11 mouse cellular contexts compared by ENCODE assay signal in the genomic region with DNA sequence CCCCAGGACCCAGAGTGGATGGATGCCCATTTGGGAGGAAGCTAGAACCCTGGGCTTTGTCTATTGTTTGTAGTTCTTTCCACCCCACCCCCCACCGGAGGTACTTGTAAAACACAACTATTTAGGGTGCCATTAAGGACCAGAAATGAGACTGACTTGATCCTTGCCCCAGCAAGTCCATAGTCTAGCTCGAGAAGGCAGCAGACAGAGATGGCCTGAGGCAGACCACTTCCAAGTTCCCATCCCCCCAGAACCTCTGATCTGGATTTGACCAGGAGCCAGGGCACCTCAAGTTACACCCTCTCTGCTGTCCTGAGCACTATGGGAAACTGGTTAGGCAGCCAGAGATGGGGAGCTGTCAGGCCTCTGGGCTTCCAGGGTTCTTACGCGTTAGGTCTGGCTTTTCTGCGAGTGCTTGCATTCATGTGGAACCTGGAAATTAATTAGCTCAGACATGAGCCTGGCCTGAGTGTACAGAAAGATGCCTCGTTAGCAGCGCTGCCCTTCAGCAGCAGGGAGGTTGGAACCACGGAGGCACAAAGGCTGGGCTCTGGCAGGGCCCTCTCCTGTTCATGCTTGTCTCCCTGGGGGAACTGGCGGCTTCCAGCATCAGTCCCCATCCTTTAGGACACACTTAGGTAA. TPM values are rescaled to one million over a fixed set of nuclear protein-coding genes. Genes with fewer than 3 reads are reported as not detected.
DNase-seq lines count a peak whose midpoint lies in the region; ATAC-seq and TF ChIP-seq lines count a peak whose summit lies in the region.
"Had no signal": no experiment of that assay in that cellular context is flagged by ENCODE, and none has a peak within 500 bp of the region (broad histone marks: within the 10 kb centered on the region; RNA-seq: fewer than 3 reads in every experiment).

No protein-coding gene starts in this region.

- H3K4me3 ChIP-seq in lung, embryonic 14.5 days (ENCODE audit: low read depth, low read length): no peak overlapping the region
- H3K4me3 ChIP-seq in embryonic facial prominence, embryonic 13.5 days: no peak overlapping the region
- no peak overlapping the region for H3K4me3 ChIP-seq in forebrain, embryonic 14.5 days (ENCODE audit: low read depth, low read length)
- no peak overlapping the region for H3K4me3 ChIP-seq in limb, embryonic 12.5 days (replicated peaks)
- H3K4me3 ChIP-seq: heart, embryonic 10.5 days; intestine, embryonic 15.5 days; liver, embryonic 13.5 days had no signal

- H3K4me2 ChIP-seq in lung, embryonic 14.5 days: no peak overlapping the region
- no peak overlapping the region for H3K4me2 ChIP-seq in embryonic facial prominence, embryonic 13.5 days
- H3K4me2 ChIP-seq in forebrain, embryonic 14.5 days (ENCODE audit: low read length): no peak overlapping the region
- no peak overlapping the region for H3K4me2 ChIP-seq in limb, embryonic 12.5 days
- H3K4me2 ChIP-seq: intestine, embryonic 15.5 days; liver, embryonic 13.5 days had no signal

- DNase-seq in lung, embryonic 14.5 days: peak; percentile 48
- DNase-seq in lung, postnatal 10 days: no peak
- DNase-seq in forebrain, embryonic 14.5 days (ENCODE audit: low spot score): peak; percentile 56
- DNase-seq in adrenal gland, adult 18-20 months (ENCODE audit: low spot score in 2 of 2): no peak
- DNase-seq in gastrocnemius, postnatal 4 days (ENCODE audit: low spot score in 2 of 2): no peak
- DNase-seq: cerebellum, adult 9-10 months; liver, embryonic 13.5 days had no signal

- TF ChIP-seq CTCF in lung, embryonic 14.5 days (IDR thresholded peaks at IDR 0.05; ENCODE audit: low read depth): no peak

- ATAC-seq in lung, embryonic 14.5 days (ENCODE audit: insufficient read depth): peak; percentile 45; the same call in 1 of the 2 replicates
- no peak for ATAC-seq in embryonic facial prominence, embryonic 13.5 days (ENCODE audit: insufficient number of reproducible peaks, insufficient read depth, low FRiP score, low TSS enrichment, low read depth)
- ATAC-seq in forebrain, embryonic 14.5 days: peak; percentile 48
- 0 out of 2 replicates have a peak, but pooled peaks have one; percentile 26 for ATAC-seq in limb, embryonic 12.5 days (ENCODE audit: insufficient number of reproducible peaks, insufficient read depth, low FRiP score, low TSS enrichment, low read depth)
- ATAC-seq: intestine, embryonic 15.5 days had no signal

- peak overlapping the region; percentile 33; the same call in 1 of the 2 replicates for H3K27ac ChIP-seq in lung, embryonic 14.5 days (ENCODE audit: low read depth)
- peak overlapping the region; percentile 1; the same call in 1 of the 2 replicates for H3K27ac ChIP-seq in embryonic facial prominence, embryonic 13.5 days
- H3K27ac ChIP-seq in forebrain, embryonic 14.5 days (ENCODE audit: low read depth, low read length): peak overlapping the region; percentile 35
- peak overlapping the region; percentile 64 for H3K27ac ChIP-seq in limb, embryonic 12.5 days
- H3K27ac ChIP-seq: heart, embryonic 10.5 days; intestine, embryonic 15.5 days; liver, embryonic 13.5 days had no signal

- WGBS in lung, embryonic 14.5 days: 50% methylated on average over 9 of the region's 9 CpGs
- 35% methylated on average over 9 of the region's 9 CpGs for WGBS in embryonic facial prominence, embryonic 13.5 days
- WGBS in forebrain, embryonic 14.5 days: 21% methylated on average over 9 of the region's 9 CpGs
- 37% methylated on average over 9 of the region's 9 CpGs for WGBS in limb, embryonic 12.5 days

- no peaks in the 10 kb centered on the region for H3K36me3 ChIP-seq in lung, embryonic 14.5 days (ENCODE audit: insufficient read depth)
- H3K36me3 ChIP-seq in embryonic facial prominence, embryonic 13.5 days: no peaks in the 10 kb centered on the region
- H3K36me3 ChIP-seq in forebrain, embryonic 14.5 days (ENCODE audit: control insufficient read depth, insufficient read depth, low read length): no peaks in the 10 kb centered on the region
- no peaks in the 10 kb centered on the region for H3K36me3 ChIP-seq in limb, embryonic 12.5 days
- H3K36me3 ChIP-seq: heart, embryonic 10.5 days; intestine, embryonic 15.5 days; liver, embryonic 13.5 days had no signal

- no peaks in the 10 kb centered on the region for H3K27me3 ChIP-seq in lung, embryonic 14.5 days (ENCODE audit: insufficient read depth, low read length)
- no peaks in the 10 kb centered on the region; the same call in 1 of the 2 replicates for H3K27me3 ChIP-seq in embryonic facial prominence, embryonic 13.5 days
- no peaks in the 10 kb centered on the region for H3K27me3 ChIP-seq in forebrain, embryonic 14.5 days (replicated peaks; ENCODE audit: control insufficient read depth, insufficient read depth, low read length)
- H3K27me3 ChIP-seq in limb, embryonic 12.5 days: no peaks in the 10 kb centered on the region
- H3K27me3 ChIP-seq: intestine, embryonic 15.5 days; liver, embryonic 13.5 days had no signal

- H3K9ac ChIP-seq in lung, embryonic 14.5 days: no peak overlapping the region
- H3K9ac ChIP-seq in embryonic facial prominence, embryonic 13.5 days: no peak overlapping the region
- H3K9ac ChIP-seq in forebrain, embryonic 14.5 days (ENCODE audit: low read length): no peak overlapping the region
- H3K9ac ChIP-seq in limb, embryonic 12.5 days (replicated peaks): no peak overlapping the region
- H3K9ac ChIP-seq: intestine, embryonic 15.5 days; liver, embryonic 13.5 days had no signal

- no peaks in the 10 kb centered on the region for H3K9me3 ChIP-seq in lung, embryonic 14.5 days (ENCODE audit: low read depth, low read length)
- H3K9me3 ChIP-seq in embryonic facial prominence, embryonic 13.5 days: no peaks in the 10 kb centered on the region
- no peaks in the 10 kb centered on the region for H3K9me3 ChIP-seq in forebrain, embryonic 14.5 days (replicated peaks; ENCODE audit: control insufficient read depth, low read length)
- H3K9me3 ChIP-seq in limb, embryonic 12.5 days: no peaks in the 10 kb centered on the region
- H3K9me3 ChIP-seq: heart, embryonic 10.5 days; intestine, embryonic 15.5 days; liver, embryonic 13.5 days had no signal

- peaks cover 11% of the 10 kb centered on the region for H3K4me1 ChIP-seq in lung, embryonic 14.5 days (ENCODE audit: insufficient read depth)
- peaks cover 25% of the 10 kb centered on the region for H3K4me1 ChIP-seq in embryonic facial prominence, embryonic 13.5 days
- peaks cover 13% of the 10 kb centered on the region for H3K4me1 ChIP-seq in forebrain, embryonic 14.5 days (ENCODE audit: control insufficient read depth, insufficient read depth, low read length)
- peaks cover 15% of the 10 kb centered on the region for H3K4me1 ChIP-seq in limb, embryonic 12.5 days (replicated peaks)
- H3K4me1 ChIP-seq: intestine, embryonic 15.5 days; liver, embryonic 13.5 days had no signal

RNA-seq across cellular contexts. Expression of a gene that starts 44.5 kb away (rescaled TPM):
- polyA plus RNA-seq in lung, embryonic 14.5 days (2014; fragmentation: Nextera tagmentation; extraction: Ambion mirVana): 8.9 and 10.6 TPM in 2 replicates
- 8.8 and 11.8 TPM in 2 replicates for polyA plus RNA-seq in embryonic facial prominence, embryonic 13.5 days (2015; fragmentation: Nextera tagmentation; extraction: Ambion mirVana)
- 16.4 and 20.4 TPM in 2 replicates for polyA plus RNA-seq in forebrain, embryonic 14.5 days (2014; fragmentation: Nextera tagmentation; extraction: Ambion mirVana)
- 5.6 and 6.7 TPM in 2 replicates for polyA plus RNA-seq in limb, embryonic 12.5 days (2016; fragmentation: Nextera tagmentation; extraction: Ambion mirVana)
- total RNA-seq in adrenal gland, adult 18-20 months (2021): 1 to 10 TPM; 2.9 to 5.0 TPM
- 1 to 10 TPM; 6.2 to 7.0 TPM for total RNA-seq in gastrocnemius, postnatal 4 days (2021)

Comparison
In these comparisons a context has a peak if more than half of its experiments do, and no peak if none do; other contexts are left out.
1. DNase-seq: peak in lung, embryonic 14.5 days (single experiment) and forebrain, embryonic 14.5 days (single experiment); none in lung, postnatal 10 days (single experiment), adrenal gland, adult 18-20 months (0 of 2) and gastrocnemius, postnatal 4 days (0 of 2).
2. H3K27ac ChIP-seq: peak in every context shown above with its lines; median percentile 64 in limb, embryonic 12.5 days; 35 in forebrain, embryonic 14.5 days; 33 in lung, embryonic 14.5 days; 1 in embryonic facial prominence, embryonic 13.5 days.